Mouse (Mus musculus): ENCODE data around the gene Clpsl2.
"Not testable (repeated sequence)": the region's sequence is repeated elsewhere in the genome, so short reads cannot be mapped to it uniquely, and the experiment has no call there.

Gene Clpsl2

GRCm38 (mm10) chr17:28521071-28521726 is 28.0 kb upstream of the Clpsl2 start:
- DNase-seq = no peak

- DNase-seq = no peak
These were observed 27.3 kb upstream of the Clpsl2 start for GRCm38 (mm10) chr17:28521920-28522319.

GRCm38 (mm10) chr17:28522623-28523354 is 26.4 kb upstream of the Clpsl2 start:
- DNase-seq = peak; percentile 93

GRCm38 (mm10) chr17:28523355-28524008 is 25.7 kb upstream of the Clpsl2 start:
- DNase-seq = no peak

GRCm38 (mm10) chr17:28524009-28524695 is 25.1 kb upstream of the Clpsl2 start:
- no peak for DNase-seq

GRCm38 (mm10) chr17:28524831-28525430 is 24.3 kb upstream of the Clpsl2 start:
- DNase-seq = no peak

GRCm38 (mm10) chr17:28527184-28528042 is 21.8 kb upstream of the Clpsl2 start:
- DNase-seq = no peak

GRCm38 (mm10) chr17:28528043-28528351 is 21.2 kb upstream of the Clpsl2 start:
- peak; percentile 92 for DNase-seq

- no peak for DNase-seq
These were observed 20.1 kb upstream of the Clpsl2 start for GRCm38 (mm10) chr17:28529116-28529515.

- DNase-seq = no peak
These were observed 18.7 kb upstream of the Clpsl2 start, which contains the start of gene Armc12 for GRCm38 (mm10) chr17:28530506-28530905. TSS of gene Armc12 (plus strand) at chr17:28530806.

- no peak for DNase-seq
These were observed 17.3 kb upstream of the Clpsl2 start for GRCm38 (mm10) chr17:28531946-28532345.

- no peak for DNase-seq
These were observed 16.7 kb upstream of the Clpsl2 start for GRCm38 (mm10) chr17:28532557-28532956.

GRCm38 (mm10) chr17:28533327-28533726 is 15.9 kb upstream of the Clpsl2 start:
- no peak for DNase-seq

- DNase-seq = no peak
These were observed 11.3 kb upstream of the Clpsl2 start for GRCm38 (mm10) chr17:28537881-28538280.

GRCm38 (mm10) chr17:28546925-28547324 is 2.3 kb upstream of the Clpsl2 start:
- peak; percentile 35 for DNase-seq

- no peak for DNase-seq
These were observed 661 bp upstream of the Clpsl2 start for GRCm38 (mm10) chr17:28548550-28548949.

GRCm38 (mm10) chr17:28553040-28553793 is 4.0 kb downstream of the Clpsl2 start:
- peak; percentile 75 for DNase-seq

GRCm38 (mm10) chr17:28554021-28554420 is 4.8 kb downstream of the Clpsl2 start:
- not testable (repeated sequence) for DNase-seq

GRCm38 (mm10) chr17:28556635-28557396 is 7.6 kb downstream of the Clpsl2 start:
- DNase-seq = no peak

GRCm38 (mm10) chr17:28557772-28558171 is 8.6 kb downstream of the Clpsl2 start:
- DNase-seq = no peak

Measured in kidney, postnatal 10 days (tissue).